Mouse (Mus musculus) cerebellum, adult 2 months (tissue): ENCODE measurements around the gene Bik.

ENCODE experiments used
- CTCF ChIP-seq: fragments of 200-500 bp; IDR thresholded peaks from 2 replicates; pipeline ENCODE4 v1.5.1; 2011; ENCODE audit warnings: low read depth, mild to moderate bottlenecking, control low read depth, low read length, moderate library complexity, borderline replicate concordance; ENCODE audit not compliant: insufficient read depth
- POLR2A ChIP-seq: fragments of 200-500 bp; IDR thresholded peaks from 2 replicates; pipeline ENCODE4 v1.6.1; 2011; ENCODE audit warnings: low read length, control low read depth, borderline replicate concordance; ENCODE audit not compliant: insufficient read depth

- TF ChIP-seq POLR2A (no peak), CTCF (no peak)
These were observed 9.2 kb downstream of the Bik start for GRCm38 (mm10) chr15:83535890-83536231.
